In the genomic region with DNA sequence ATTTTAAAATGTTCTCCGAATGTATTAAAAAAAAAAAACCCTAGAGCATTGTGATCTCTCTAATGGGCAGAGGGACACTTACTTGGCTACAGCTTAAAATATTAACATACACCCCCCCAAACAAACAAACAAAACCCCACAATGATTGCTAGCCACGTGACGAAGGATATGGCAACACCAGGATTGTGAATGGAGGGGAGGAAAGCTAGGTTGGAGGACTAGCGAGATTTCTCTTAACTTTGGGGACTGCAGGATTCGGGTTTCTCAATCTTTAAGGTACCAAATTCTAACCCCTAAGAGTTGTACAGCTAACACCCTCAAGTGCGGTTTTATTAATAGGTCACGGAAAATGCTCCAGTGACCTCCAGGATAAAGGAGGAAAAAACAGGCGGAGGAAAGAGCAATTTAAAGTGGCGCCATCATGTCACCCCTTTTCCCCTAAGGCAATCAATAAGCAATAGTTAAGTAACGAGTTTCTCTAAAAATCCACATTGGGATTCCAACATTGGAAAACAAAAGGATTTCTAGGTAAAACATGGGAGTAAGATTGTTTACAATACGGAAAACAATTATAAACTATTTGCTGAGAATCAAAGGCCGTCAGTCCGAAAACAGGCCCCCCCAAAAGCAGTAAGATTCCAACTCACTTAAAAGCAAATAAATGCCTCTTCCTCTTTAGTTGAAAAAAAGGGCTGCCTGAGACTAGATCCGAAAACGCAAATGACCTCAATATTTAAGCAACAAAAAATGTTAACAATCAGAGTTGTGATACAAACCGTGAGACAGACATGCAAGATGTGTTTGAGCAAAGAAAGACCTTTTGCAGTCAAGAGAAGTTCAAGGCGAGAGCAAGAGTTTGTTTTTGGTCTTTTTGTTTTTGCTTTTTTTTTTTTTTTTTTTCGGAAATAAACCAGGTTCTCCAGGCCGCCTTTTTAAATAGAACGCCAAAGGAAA, we compare ENCODE assay signal across 8 mouse cellular contexts. TPM values are rescaled to one million over a fixed set of nuclear protein-coding genes. Genes with fewer than 3 reads are reported as not detected.
A peak's percentile ranks its signal among the peaks of the same experiment; 100 is the strongest.
DNase-seq lines count a peak whose midpoint lies in the region; ATAC-seq lines count a peak whose summit lies in the region.

No protein-coding gene starts in this region.

- DNase-seq in heart, postnatal 4 days = no peak
- DNase-seq in NIH3T3 (ENCODE audit: low read depth) = peak; percentile 38
- DNase-seq in retina, postnatal 1 day = peak; percentile 38
- DNase-seq in spleen, adult 18-20 months = no peak

- H3K9ac ChIP-seq in heart, embryonic 11.5 days (ENCODE audit: low read depth, low read length) = peak overlapping the region; percentile 100
- peak overlapping the region; percentile 99 for H3K9ac ChIP-seq in liver, embryonic 15.5 days

- peak overlapping the region; percentile 93 for H3K4me3 ChIP-seq in heart, embryonic 11.5 days (ENCODE audit: low read depth, low read length)
- H3K4me3 ChIP-seq in liver, embryonic 15.5 days (replicated peaks) = peak overlapping the region; percentile 96

- H3K9me3 ChIP-seq in heart, embryonic 11.5 days (replicated peaks; ENCODE audit: control insufficient read depth, low read length) = no peaks in the 10 kb centered on the region
- no peaks in the 10 kb centered on the region for H3K9me3 ChIP-seq in liver, embryonic 15.5 days (replicated peaks)

- under 1% methylated on average over 20 of the region's 20 CpGs for WGBS in heart, embryonic 11.5 days (ENCODE audit: insufficient replicate concordance)
- WGBS in liver, embryonic 15.5 days (ENCODE audit: insufficient replicate concordance) = under 1% methylated on average over 20 of the region's 20 CpGs

- no peaks in the 10 kb centered on the region for H3K27me3 ChIP-seq in heart, embryonic 11.5 days (ENCODE audit: control insufficient read depth, insufficient read depth, low read length)
- H3K27me3 ChIP-seq in liver, embryonic 15.5 days = no peaks in the 10 kb centered on the region

- H3K4me1 ChIP-seq in heart, embryonic 11.5 days (ENCODE audit: control insufficient read depth, insufficient read depth, low read length) = peaks cover 13% of the 10 kb centered on the region
- H3K4me1 ChIP-seq in liver, embryonic 15.5 days (replicated peaks) = peaks cover 39% of the 10 kb centered on the region

- ATAC-seq in heart, embryonic 11.5 days (replicated peaks; ENCODE audit: insufficient number of reproducible peaks, low FRiP score, low TSS enrichment) = no peak
- peak; percentile 15; the same call in 1 of the 2 replicates for ATAC-seq in granulocyte monocyte progenitor cell, adult 5-6 weeks (replicated peaks; ENCODE audit: poor library complexity, severe bottlenecking)
- no peak for ATAC-seq in liver, embryonic 15.5 days (ENCODE audit: insufficient read depth)
- no peak for ATAC-seq in activated CD4-positive, CD25-positive, alpha-beta regulatory T cell, adult 4 months

- H3K27ac ChIP-seq in heart, embryonic 11.5 days (ENCODE audit: low read depth, low read length) = peak overlapping the region; percentile 100
- H3K27ac ChIP-seq in liver, embryonic 15.5 days (replicated peaks) = peak overlapping the region; percentile 99

- peak overlapping the region; percentile 67 for H3K4me2 ChIP-seq in heart, embryonic 11.5 days
- peak overlapping the region; percentile 80 for H3K4me2 ChIP-seq in liver, embryonic 15.5 days

- H3K36me3 ChIP-seq in heart, embryonic 11.5 days (ENCODE audit: control insufficient read depth, insufficient read depth, low read length) = no peaks in the 10 kb centered on the region
- H3K36me3 ChIP-seq in liver, embryonic 15.5 days (replicated peaks) = no peaks in the 10 kb centered on the region

RNA-seq across cellular contexts. Expression of gene Kansl1, which starts 27.9 kb away (rescaled TPM):
- polyA plus RNA-seq in heart, embryonic 11.5 days (2014; fragmentation: Nextera tagmentation; extraction: Ambion mirVana) = 16.6 TPM in 2 replicates
- total RNA-seq in heart, postnatal 4 days (2021) = 10 to 100 TPM; 35.5 TPM
- 53.8 and 60.4 TPM in 2 replicates for total RNA-seq in granulocyte monocyte progenitor cell, adult 5-6 weeks (2014; fragmentation: Nextera tagmentation)
- 32.3 and 40.1 TPM in 2 replicates for total RNA-seq in granulocyte monocyte progenitor cell, adult 5-6 weeks (2017)
- 4.7 and 5.2 TPM in 2 replicates for polyA plus RNA-seq in liver, embryonic 15.5 days (2015; fragmentation: Nextera tagmentation; extraction: Ambion mirVana)
- polyA plus RNA-seq in activated CD4-positive, CD25-positive, alpha-beta regulatory T cell, adult 4 months (2017; shearing (Covaris generic)) = 10 to 100 TPM; 35.2 to 43.0 TPM

Comparison
In these comparisons a context has a peak if more than half of its experiments do, and no peak if none do; other contexts are left out.
1. DNase-seq: peak in NIH3T3 (single experiment) and retina, postnatal 1 day (single experiment); none in heart, postnatal 4 days (single experiment) and spleen, adult 18-20 months (0 of 2).